Mouse (Mus musculus) small intestine, adult 2 months (tissue): ENCODE results near the gene Nlrx1. TPM values are rescaled to one million over a fixed set of nuclear protein-coding genes. Genes with fewer than 3 reads are reported as not detected.

Experiments used
- H3K27ac ChIP-seq: fragments of 200-500 bp; 2 replicates; pipeline ENCODE4 v1.5.1; 2012; ENCODE audit warnings: low read depth, low read length, control low read depth, inconsistent platforms; ENCODE audit not compliant: insufficient read depth
- H3K27me3 ChIP-seq: fragments of 200-500 bp; 2 replicates; pipeline ENCODE4 v1.6.1; 2012; ENCODE audit warnings: mild to moderate bottlenecking, moderate library complexity, low read length, inconsistent platforms; ENCODE audit not compliant: control insufficient read depth, insufficient read depth
- H3K36me3 ChIP-seq: fragments of 200-500 bp; 2 replicates; pipeline ENCODE4 v1.6.1; 2012; ENCODE audit warnings: mild to moderate bottlenecking, low read length, control low read depth, inconsistent platforms; ENCODE audit not compliant: control insufficient read depth, insufficient read depth
- H3K4me1 ChIP-seq: fragments of 200-500 bp; 2 replicates; pipeline ENCODE4 v1.6.1; 2012; ENCODE audit warnings: low read length, inconsistent platforms, mixed read lengths; ENCODE audit not compliant: control insufficient read depth, insufficient read depth, insufficient read length
- H3K4me3 ChIP-seq: fragments of 200-500 bp; 2 replicates; pipeline ENCODE4 v1.5.1; 2012; ENCODE audit warnings: low read depth, mild to moderate bottlenecking, control low read depth, inconsistent platforms, low read length, moderate library complexity
- CTCF ChIP-seq: fragments of 200-500 bp; IDR thresholded peaks from 2 replicates; pipeline ENCODE4 v1.5.1; 2012; ENCODE audit warnings: low read depth, mild to moderate bottlenecking, control low read depth, inconsistent platforms, low read length, moderate library complexity, mixed read lengths; ENCODE audit not compliant: insufficient replicate concordance, insufficient read length; ENCODE audit errors: extremely low read depth
- POLR2A ChIP-seq: fragments of 200-500 bp; IDR thresholded peaks from 2 replicates; pipeline ENCODE4 v1.6.1; 2012; ENCODE audit warnings: low read depth, mild to moderate bottlenecking, control low read depth, inconsistent platforms, low read length, moderate library complexity
- WGBS: fragments of 180-500 bp; shearing (Covaris S2); methylation state at CpG from one replicate; pipeline ENCODE4 v1.1.7; 2018; 5-methylcytosine and 5-hydroxymethylcytosine counted together
- polyA plus RNA-seq: library from polyadenylated mRNA; depleted of rRNA; stranded (reverse); fragments of >200 nt; gene quantifications from 2 replicates; pipeline ENCODE4 v1.2.3, GENCODE M21; 2012

Nlrx1 gene
- polyA plus RNA-seq, 1 experiment: 7.5 TPM

DNA sequence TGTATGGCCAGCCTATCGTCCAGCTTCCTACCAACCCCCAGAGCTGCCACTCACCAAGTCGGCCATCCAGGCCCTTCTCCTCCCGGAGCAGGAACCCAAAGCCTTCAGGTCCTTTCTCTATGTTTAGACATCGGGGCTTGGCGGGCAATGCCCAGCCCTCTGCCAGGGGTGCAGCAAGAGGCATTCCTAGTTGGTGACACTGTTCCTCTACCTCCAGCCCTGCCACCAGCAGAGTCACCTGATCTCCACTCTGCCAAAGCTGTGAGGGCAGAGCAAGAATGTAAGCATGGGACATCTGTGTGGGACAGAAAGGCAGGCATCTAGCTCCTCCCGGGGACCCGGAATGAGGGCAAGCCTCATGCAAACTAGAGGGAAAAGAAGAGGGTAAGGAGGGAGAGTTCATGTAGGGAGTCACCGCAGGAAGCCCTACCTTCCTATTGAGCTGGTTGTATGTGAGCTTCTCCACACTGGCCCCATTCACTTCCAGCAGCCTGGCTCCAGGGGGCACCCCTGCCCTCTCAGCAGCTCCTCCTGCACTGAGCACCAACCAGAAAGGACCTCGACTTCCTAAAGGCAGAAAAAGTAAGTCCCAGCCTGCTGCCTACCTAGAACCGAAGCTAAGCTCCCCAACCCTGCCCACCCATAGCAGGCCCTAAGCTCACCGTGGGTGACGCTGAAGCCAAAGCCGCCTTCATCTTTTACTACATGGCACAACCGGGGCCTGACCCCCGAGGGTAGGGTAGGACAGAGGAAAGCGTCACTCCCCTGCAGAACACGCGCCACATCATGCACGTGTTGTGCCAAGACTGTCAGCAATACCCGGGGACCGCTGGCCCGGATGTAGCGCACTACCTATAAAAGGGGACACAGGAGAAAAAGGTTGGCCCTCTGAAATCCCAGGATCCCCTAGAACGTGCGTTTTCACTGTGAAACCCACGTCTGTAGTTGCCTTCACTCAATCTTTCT lies 18.9 kb downstream of the Nlrx1 start:
- Histone ChIP-seq H3K4me3 (peak overlapping the region; percentile 68), H3K27me3 (no peaks in the 10 kb centered on the region), H3K27ac (no peak overlapping the region), H3K36me3 (peaks cover 18% of the 10 kb centered on the region), H3K4me1 (peaks cover 27% of the 10 kb centered on the region)
- TF ChIP-seq POLR2A (no peak), CTCF (peak; percentile 51; the same call in 1 of the 2 replicates)
- 66% methylated on average over 26 of the region's 26 CpGs for WGBS

DNA sequence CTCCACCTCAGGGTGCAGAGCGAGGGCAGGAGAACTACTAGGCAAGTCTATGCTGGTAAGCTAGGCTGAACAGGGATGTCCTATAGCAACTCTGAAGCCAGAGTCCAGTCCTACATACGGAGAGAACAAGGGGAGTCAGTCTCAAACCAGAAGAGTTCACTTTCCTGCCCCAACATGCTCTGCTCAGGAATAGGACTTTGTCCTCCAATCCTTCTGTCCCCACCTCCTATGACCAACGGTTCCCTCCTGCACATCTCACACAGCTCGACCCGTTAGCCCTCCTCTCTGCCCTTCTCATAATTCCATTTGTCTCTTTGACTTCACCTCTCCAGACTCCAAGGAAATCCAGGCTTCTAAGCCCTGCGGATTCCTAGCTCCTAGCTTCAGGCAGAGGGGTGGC lies 20.5 kb downstream of the Nlrx1 start:
- Histone ChIP-seq H3K4me3 (no peak overlapping the region), H3K27ac (no peak overlapping the region), H3K4me1 (peaks cover 27% of the 10 kb centered on the region), H3K27me3 (no peaks in the 10 kb centered on the region), H3K36me3 (peaks cover 18% of the 10 kb centered on the region)
- WGBS: 44% methylated on average over 6 of the region's 6 CpGs
- no peak for TF ChIP-seq POLR2A
- TF ChIP-seq CTCF: no peak

DNA sequence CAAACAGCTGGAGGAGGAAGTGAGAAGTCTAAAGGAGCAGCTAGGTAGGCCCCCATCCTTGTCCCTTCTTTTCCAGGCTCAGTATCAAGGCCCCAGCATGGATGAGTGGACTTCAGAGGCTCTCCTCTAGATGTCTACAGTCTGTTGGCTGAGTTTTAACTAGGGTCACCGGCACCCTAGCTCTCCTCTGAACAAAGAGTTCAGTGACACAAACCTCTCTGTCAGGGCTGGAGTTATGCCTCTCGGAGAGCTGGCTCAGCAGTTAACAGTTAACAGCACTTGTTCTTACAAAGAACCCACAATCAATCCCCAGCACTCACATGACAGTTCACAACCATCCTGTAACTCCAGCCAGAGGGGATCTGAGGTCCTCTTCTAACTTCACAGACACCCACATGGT lies 24.8 kb downstream of the Nlrx1 start:
- Histone ChIP-seq H3K27me3 (no peaks in the 10 kb centered on the region), H3K4me3 (no peak overlapping the region), H3K36me3 (peaks cover 10% of the 10 kb centered on the region), H3K27ac (no peak overlapping the region), H3K4me1 (peaks cover 14% of the 10 kb centered on the region)
- TF ChIP-seq POLR2A (no peak), CTCF (no peak)
- WGBS: 64% methylated on average over 2 of the region's 2 CpGs

DNA sequence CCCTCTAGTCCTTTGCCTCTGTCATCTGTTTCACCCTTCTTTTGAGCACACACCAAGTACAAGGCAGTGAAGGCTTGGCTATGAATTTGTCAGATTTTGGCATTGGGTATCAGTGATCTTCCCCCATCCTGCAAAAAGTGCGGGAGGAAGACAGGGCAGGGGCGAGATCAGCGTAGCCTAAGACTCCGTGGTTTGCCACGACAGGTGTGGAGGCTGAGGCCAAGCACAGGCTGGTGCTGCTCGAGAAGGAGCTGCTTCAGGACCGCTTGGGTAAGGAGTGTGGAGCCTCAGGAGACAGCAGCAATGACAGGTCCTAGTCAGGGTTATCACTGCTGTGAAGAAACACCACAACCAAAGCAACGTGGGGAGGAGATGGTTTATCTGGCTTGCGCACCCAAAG lies 27.0 kb downstream of the Nlrx1 start:
- TF ChIP-seq POLR2A: no peak
- no peak for TF ChIP-seq CTCF
- WGBS: 71% methylated on average over 9 of the region's 9 CpGs
- H3K27ac ChIP-seq: no peak overlapping the region
- H3K4me3 ChIP-seq: no peak overlapping the region
- H3K36me3 ChIP-seq: no peaks in the 10 kb centered on the region
- H3K4me1 ChIP-seq: no peaks in the 10 kb centered on the region
- H3K27me3 ChIP-seq: no peaks in the 10 kb centered on the region

DNA sequence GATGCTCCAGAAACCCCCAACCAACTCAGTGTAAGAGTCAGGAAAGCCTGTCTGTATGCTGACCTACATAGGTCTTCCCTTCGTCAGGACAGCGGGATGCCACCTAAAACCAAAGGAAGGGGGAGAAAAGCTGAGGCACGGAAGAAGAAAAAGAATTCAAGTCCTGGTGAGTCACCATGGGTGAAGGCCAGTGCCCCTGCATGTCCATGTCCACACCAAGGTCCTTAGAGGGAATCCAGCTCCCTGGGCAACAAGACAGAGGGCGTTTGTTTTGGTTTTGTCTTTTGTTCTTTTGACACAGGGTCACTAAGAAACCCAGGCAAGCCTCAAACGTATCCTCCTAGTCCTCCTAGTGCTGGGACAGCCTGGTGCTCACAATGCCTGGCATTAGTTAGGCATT lies 27.5 kb downstream of the Nlrx1 start:
- H3K4me3 ChIP-seq: no peak overlapping the region
- no peak overlapping the region for H3K27ac ChIP-seq
- H3K4me1 ChIP-seq: peaks cover 1% of the 10 kb centered on the region; the same call in 1 of the 2 replicates
- 69% methylated on average over 5 of the region's 5 CpGs for whole genome bisulfite sequencing
- H3K36me3 ChIP-seq: no peaks in the 10 kb centered on the region
- no peaks in the 10 kb centered on the region for H3K27me3 ChIP-seq
- TF ChIP-seq POLR2A: no peak

DNA sequence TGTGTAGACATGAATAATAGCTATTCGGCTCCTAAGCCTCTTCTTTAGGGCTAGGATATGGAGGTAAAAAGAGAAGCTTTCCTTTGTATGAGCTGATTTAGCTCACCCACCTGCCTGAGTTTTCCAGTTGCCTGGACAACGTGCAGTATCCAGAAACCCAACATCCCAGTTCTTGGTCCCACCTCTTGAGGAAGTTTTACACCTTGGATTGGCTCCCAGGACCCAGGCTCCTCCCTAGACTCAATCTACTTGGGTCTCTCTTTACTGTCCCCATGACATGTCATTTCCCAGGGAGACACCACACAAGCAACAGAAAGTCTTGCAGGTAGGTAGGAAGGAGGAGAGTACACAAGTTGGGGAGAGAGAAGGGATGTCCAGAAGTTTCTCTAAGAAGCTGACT lies 28.0 kb downstream of the Nlrx1 start, which contains the start of gene Ccdc153:
TSS of gene Ccdc153 (plus strand) at position 278 of the 400 bp plus-strand sequence.
- Histone ChIP-seq H3K27ac (no peak within 1 kb of the TSS), H3K27me3 (no peaks in the 10 kb centered on the region), H3K4me1 (peaks cover 2% of the 10 kb centered on the region; the same call in 1 of the 2 replicates), H3K4me3 (no peak within 1 kb of the TSS), H3K36me3 (no peaks in the 10 kb centered on the region)
- TF ChIP-seq POLR2A (no peak), CTCF (no peak)
- 41% methylated on average over 2 of the region's 2 CpGs for WGBS

DNA sequence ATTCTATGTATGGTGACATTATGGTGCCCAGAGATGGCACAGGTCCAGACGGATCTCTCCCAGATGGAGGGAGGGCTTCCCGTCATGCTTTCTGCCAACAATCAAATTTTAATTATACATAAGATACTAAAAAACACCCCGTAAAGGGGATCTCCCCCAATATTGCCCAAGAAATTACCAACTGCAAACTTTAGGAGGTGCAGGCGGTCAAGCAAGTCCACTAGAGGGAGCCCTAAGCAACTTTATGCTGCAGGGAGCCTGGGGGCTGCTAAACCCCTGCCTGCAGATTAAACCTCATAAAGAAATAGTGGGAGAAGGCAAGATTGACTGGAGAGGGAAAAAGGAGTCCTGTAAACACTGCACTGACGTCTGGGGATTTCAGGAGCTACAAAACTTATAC lies 29.0 kb downstream of the Nlrx1 start:
- Histone ChIP-seq H3K4me1 (peaks cover 3% of the 10 kb centered on the region; the same call in 1 of the 2 replicates), H3K4me3 (no peak overlapping the region), H3K36me3 (no peaks in the 10 kb centered on the region), H3K27ac (no peak overlapping the region), H3K27me3 (no peaks in the 10 kb centered on the region)
- TF ChIP-seq CTCF (peak; percentile 94; the same call in 1 of the 2 replicates), POLR2A (no peak)
- 7% methylated on average over 5 of the region's 5 CpGs for WGBS
